Mouse (Mus musculus): ENCODE measurements at regions not wholly inside any gene's neighbourhood (a gene's known extent, or its start where the extent isn't known, plus 50 kb on each side); places are given as distances from the start of the nearest gene placed in this dataset.
"Not testable (repeated sequence)": the region's sequence is repeated elsewhere in the genome, so short reads cannot be mapped to it uniquely, and the experiment has no call there.

DNA sequence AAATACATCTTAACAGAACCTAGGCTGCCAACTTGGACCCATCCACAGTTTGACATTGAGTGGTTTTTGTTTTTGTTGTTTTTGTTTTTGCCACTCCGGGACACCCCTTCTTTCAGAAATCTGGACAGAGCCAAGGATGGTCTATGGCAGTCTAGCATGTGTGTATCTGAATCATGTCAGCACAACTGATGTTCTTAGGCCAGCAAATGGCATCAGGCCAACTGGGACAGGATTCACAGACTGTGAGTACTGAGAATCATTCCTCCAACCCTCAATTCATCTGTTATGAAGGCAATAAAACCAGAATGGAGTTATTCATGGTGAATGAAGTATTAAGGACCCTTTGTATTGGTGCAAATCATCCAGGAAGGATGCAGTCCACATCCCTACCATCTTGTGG is 1372.5 kb upstream of the Rag2 start:
- no peak for DNase-seq (ENCODE audit: low spot score)

- DNase-seq (ENCODE audit: low spot score) = no peak
Observed at GRCm38 (mm10) chr2:100259136-100259853, 1365.2 kb upstream of the Rag2 start.

DNA sequence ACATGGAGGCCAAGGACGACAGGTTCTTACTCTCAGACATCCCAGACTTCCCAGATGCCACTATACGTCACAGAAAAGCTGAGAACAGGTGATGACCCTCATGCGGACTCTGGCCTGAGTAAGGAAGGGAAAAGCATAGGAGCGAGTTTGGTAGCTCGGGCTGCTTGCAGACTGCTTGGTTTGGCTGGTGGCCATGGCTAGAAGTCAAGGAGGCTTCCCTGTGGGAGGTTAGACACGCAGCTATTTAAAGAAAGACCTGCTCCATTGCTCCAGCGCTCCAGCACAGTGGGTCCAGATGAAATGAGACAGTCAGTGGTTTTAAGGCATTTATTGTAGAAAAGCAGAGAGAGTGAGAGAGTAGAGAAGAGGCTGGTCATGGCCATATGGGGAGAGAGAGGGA is 1318.0 kb upstream of the Rag2 start:
- DNase-seq (ENCODE audit: low spot score) = no peak

DNA sequence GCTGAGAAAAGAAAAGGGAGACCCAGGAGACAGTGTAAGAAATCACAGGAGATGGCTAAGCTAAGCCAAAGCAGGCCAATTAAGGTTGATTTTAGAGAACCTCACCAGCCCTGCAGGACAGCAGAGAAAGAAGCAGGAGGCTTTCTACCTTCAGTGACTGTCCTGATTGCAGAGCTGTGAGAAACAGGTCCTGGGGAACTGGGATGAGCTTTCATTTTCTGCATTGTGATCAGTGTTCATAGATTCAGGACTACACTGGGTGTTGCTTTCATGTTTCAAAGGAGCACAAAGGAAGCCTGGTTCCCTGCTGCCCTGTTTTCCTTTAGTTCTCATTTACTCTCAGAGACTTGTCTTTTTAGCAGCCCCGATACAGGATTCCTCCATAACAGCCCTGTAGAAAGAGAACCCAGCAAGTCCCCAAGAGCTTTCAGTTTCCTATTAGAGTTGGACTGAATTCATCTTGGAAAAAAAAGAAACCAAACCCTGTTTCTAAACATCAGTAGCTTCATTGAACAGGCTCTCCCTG is 1311.7 kb upstream of the Rag2 start:
- DNase-seq (ENCODE audit: low spot score) = no peak

GRCm38 (mm10) chr2:100320461-100320860 is 1304.1 kb upstream of the Rag2 start:
- DNase-seq (ENCODE audit: low spot score) = no peak

GRCm38 (mm10) chr2:100340713-100341112 is 1283.8 kb upstream of the Rag2 start:
- DNase-seq (ENCODE audit: low spot score) = peak; percentile 41

- DNase-seq (ENCODE audit: low spot score) = no peak
Observed at GRCm38 (mm10) chr2:100344921-100345425, 1279.5 kb upstream of the Rag2 start.

DNA sequence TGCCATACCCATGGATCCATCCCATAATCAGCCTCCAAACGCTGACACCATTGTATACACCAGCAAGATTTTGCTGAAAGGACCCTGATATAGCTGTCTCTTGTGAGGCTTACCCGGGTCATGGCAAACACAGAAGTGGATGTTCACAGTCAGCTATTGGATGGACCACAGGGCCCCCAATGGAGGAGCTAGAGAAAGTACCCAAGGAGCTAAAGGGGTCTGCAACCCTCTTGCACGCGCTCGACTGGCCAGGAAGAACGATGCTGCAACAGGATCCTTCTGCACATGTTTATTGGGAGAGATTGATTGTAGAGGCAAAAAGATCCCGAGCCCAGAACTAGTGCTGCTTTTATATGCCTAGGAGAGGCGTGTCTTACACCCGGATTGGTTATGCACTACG is 1258.9 kb upstream of the Rag2 start:
- not testable (repeated sequence) for DNase-seq (ENCODE audit: low spot score)

DNA sequence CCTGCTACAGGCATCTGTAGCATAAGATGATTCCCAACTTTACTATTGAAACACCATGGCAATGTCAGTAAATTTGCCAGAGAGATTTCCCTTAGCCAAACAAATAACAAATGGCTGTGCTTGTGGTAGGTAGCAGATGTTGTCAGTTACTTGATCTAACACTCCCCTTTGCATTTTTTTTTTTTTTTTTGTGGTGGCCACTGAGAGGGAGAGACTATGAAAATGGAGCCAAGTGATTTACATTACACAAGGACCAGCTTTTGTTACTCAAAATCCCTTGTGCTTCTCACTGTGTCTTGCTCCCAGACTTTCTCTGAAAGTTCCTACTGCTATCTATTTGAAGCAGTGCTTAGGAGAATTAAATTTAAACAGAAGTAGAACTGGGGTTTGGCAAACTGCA is 1224.7 kb upstream of the Rag2 start:
- no peak for DNase-seq (ENCODE audit: low spot score)

- no peak for DNase-seq (ENCODE audit: low spot score)
Observed at GRCm38 (mm10) chr2:100426661-100427060, 1197.9 kb upstream of the Rag2 start.

GRCm38 (mm10) chr2:100434991-100435390 is 1189.5 kb upstream of the Rag2 start:
- DNase-seq (ENCODE audit: low spot score) = no peak

- DNase-seq (ENCODE audit: low spot score) = no peak
Observed at GRCm38 (mm10) chr2:100445868-100446267, 1178.7 kb upstream of the Rag2 start.

DNA sequence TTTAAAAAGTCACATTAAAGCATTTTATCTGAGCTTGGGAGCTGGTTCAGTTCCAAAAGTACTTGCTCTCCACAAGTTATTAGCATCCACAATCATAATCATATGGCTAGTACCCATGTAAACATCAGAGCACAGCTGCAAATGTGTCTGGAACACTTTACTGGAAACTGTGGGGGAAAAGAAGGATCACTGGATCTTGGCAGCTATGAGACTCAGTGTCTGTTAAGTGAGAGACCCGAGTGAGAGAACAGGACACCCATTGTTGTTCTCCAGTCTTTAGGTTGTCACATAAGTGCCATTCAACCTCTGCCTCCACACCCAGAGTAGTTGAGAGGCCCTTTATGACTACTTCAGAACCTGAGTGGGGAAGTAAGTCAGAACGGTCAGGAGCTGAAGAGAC is 1178.2 kb upstream of the Rag2 start:
- no peak for DNase-seq (ENCODE audit: low spot score)

DNA sequence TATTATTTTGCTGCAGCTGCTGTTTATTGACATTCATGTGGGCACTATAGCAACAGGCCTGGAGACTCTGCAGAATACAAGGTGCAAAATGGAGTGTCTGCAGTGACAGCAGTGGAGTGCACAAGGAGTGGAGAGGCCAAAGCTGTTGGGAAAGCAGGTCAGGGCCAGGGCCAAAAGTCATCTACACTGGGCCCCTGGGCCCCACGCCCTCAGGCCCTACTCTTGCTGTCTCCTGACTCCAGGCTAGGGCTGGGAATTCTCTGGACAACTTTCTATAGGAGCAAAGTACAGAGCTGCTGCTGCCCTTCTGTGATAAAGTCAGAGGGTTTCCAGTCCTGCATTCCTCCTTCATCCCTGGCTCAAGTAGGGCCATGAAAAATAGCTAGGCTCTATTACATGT is 1164.9 kb upstream of the Rag2 start:
- DNase-seq (ENCODE audit: low spot score) = not testable (repeated sequence)

GRCm38 (mm10) chr2:100486229-100486628 is 1138.3 kb upstream of the Rag2 start:
- DNase-seq (ENCODE audit: low spot score) = not testable (repeated sequence)

- DNase-seq (ENCODE audit: low spot score) = not testable (repeated sequence)
Observed at GRCm38 (mm10) chr2:100505114-100505513, 1119.4 kb upstream of the Rag2 start.
